Mouse (Mus musculus) liver, adult (tissue): ENCODE measurements around the gene 2210407C18Rik.
A peak's percentile ranks its signal among the peaks of the same experiment; 100 is the strongest.

Source experiments
- GATA4 ChIP-seq: IDR thresholded peaks from 2 replicates; pipeline ENCODE4 v1.6.1; 2014; ENCODE audit warnings: mild to moderate bottlenecking, low read length; ENCODE audit not compliant: insufficient replicate concordance

The 2210407C18Rik gene

DNA sequence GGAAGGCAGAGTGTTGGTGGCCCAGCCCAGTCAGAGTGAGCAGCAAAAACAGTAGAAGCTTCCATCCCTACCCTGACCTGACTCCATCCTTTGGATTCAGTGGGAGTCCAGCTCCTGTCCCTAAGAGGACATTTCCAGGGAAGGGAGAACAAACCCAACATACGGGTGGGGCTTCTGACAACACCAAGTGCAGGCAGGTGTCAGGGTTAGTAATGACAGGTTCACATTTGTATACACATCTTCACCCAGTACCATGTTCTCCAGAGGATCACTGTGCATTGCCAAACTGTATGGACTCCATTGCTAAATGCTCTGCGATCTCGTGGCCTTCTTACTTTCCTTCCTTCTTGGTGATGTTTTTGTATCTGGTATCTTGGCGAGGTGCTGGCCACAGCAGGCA, at the start of gene 2210407C18Rik:
Gene 2210407C18Rik, minus strand, starts transcription at position 101 of the 400 bp plus-strand sequence.
- TF ChIP-seq GATA4 = no peak

- TF ChIP-seq GATA4 = no peak
These were observed 42.7 kb upstream of the 2210407C18Rik start, which contains the start of gene Olfr322 for GRCm38 (mm10) chr11:58658596-58658995. Gene Olfr322, plus strand, starts transcription at chr11:58658782.

DNA sequence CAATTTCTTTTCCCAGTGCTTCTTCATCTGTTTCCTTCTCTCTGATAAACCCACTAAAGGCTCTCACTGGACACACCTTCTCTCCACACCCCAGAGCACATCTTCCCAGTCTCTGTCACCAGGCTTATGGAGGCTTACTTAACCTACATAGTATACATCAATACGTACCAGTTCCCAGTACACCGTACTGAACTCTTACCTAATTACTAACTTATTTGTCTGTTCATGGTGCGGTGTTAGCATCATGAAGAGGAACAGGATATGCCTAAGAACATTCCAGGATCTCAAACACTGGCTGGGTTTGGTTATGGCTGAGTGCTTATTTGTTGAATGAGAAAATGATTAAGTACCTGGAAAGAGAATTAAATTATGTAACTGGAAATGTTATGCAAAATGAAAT, 39.3 kb upstream of the 2210407C18Rik start:
- TF ChIP-seq GATA4 = no peak

- no peak for TF ChIP-seq GATA4
These were observed 27.5 kb upstream of the 2210407C18Rik start for GRCm38 (mm10) chr11:58643350-58643749.

GRCm38 (mm10) chr11:58641638-58642358, 25.9 kb upstream of the 2210407C18Rik start:
- TF ChIP-seq GATA4 = no peak

DNA sequence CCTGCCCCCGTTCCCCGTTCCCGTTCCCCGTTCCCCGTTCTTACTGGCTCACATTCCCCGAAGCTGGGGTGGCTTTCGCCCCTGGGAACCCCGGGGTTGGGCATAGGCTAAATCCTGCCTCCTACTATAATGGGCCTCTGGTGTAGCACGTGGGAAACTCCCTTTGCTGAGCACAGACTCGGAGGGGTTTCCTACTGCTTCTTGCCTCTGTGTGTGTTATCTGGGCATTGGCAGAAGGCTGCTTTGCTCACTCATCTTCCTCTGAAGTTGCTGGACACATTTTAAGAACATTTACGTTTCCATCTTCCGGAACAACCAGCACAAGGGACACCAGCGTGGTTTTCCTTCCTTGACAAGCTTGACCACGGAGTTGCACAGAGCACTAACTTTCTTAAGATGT, 25.2 kb upstream of the 2210407C18Rik start:
- TF ChIP-seq GATA4 = no peak

DNA sequence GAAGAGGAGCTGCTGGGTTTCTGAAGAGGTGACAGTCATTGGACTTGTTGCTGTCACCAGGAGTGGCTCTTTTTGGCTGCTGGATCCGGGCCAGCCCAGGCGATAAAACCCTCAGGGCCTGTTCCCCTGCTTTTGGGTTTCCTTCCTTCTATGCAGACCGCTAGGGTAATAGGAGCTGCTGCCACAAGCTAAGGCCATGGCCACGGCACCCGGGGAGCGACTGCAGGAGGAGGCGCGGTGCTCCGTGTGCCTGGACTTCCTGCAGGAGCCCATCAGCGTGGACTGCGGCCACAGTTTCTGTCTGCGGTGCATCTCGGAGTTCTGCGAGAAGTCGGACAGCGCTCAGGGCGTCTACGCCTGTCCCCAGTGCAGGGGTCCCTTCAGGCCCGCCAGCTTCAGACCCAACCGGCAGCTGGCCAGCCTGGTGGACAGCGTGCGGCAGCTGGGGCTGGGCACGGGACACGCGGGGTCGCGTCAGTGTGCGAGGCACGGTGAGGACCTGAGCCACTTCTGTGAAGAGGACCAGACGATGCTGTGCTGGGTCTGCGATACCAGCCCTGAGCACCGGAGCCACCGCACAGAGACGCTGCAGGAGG, 24.5 kb upstream of the 2210407C18Rik start, which contains the start of gene Trim58:
Gene Trim58, plus strand, starts transcription at position 194 of the 596 bp plus-strand sequence.
- TF ChIP-seq GATA4 = no peak

DNA sequence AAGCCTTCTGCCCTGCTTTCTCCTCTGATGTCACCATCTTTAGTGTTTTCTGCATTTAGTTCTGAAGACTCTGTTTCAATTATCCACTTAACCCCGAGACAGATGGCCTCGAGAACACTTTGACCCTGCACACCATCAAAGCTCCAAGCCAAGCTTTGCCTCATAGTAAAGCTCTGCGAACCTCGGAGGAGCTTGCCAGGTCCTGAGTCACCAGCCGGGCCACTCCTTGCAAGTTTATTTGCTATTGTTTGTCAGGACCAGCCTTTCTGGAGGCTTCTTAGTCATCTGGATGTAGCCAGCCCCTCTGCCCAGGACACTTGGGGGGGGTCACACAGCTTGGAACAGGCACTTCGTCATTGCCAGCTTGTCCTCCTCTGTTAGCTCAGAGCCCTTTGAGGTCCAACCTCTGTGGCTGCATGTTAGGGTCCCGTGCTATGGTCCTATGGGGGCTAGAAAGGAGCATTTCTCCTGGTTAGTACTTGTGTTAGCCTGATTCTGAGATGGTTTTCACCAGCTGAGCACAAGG, 22.4 kb upstream of the 2210407C18Rik start:
- TF ChIP-seq GATA4 = no peak

DNA sequence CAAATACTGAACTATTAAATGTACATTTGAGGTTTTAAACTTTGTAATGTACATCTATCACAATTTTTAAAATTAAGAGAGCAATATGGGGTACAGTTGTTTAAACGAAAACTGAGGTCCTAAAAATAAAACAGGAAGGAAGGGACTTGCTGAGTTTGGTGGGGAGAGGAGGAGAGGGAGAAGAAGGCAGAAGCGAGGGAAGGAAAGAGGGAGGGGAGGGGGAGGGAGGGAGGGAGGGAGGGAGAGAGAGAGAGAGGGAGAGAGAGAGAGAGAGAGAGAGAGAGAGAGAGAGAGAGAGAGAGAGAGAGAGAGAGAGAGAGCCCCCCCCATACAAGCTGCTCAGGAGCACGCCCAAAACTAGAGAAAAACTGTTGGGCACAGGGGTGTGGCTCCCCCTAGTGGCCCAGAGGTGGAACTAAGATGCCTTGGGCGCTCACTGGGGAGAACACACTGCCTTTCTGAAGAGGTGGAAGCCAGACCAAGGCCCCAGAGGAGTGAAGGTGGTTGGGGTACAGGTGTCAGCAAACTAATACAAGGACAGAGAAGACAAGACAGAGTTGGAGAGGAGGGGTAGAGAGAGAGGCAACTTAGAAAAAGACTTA, 20.6 kb upstream of the 2210407C18Rik start:
- no peak for TF ChIP-seq GATA4

- no peak for TF ChIP-seq GATA4
These were observed 19.0 kb upstream of the 2210407C18Rik start for GRCm38 (mm10) chr11:58634878-58635277.

DNA sequence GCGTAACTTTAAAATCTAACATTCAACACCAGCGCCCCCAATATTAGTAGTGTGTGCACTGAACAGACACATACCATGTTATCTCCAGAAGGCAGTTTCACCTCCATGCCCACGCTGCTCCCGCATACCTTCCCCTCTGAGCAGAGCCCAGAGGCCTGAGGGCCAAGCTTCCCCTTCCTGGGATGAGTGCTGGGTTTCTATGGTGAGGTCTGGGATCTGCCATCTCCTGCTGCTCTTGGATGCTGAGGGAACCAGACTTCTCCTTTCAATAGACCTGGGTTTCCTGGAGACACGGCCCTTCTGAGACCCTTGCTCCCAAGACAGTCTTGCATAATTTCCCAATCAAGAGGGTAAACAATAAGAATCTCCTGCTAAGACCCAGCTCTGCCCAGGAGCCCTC, 14.5 kb upstream of the 2210407C18Rik start, which contains the start of gene Olfr323:
Gene Olfr323, minus strand, starts transcription at position 101 of the 400 bp plus-strand sequence.
- no peak for TF ChIP-seq GATA4

DNA sequence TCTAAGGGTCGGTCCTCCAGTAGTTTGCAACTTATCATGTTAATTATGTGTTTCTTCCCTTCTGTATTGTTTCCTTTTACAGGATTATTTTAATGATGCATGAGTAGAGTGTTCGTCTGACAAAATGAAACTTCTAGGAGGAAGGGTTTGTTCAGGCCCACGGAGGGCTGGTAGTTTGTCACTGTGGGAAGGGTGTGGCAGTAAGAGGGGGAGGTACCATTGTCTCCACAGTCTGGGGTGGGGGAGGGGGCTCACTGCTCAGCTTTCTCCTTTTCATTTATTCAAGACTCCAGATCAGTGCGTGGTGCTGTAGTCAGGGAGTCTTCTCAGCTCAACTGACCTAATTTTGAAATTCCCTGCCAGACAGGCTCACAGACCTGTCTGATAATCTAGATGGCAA, 10.3 kb upstream of the 2210407C18Rik start:
- no peak for TF ChIP-seq GATA4

GRCm38 (mm10) chr11:58618793-58619192, 2.9 kb upstream of the 2210407C18Rik start:
- TF ChIP-seq GATA4 = no peak

- no peak for TF ChIP-seq GATA4
These were observed 2.5 kb upstream of the 2210407C18Rik start for GRCm38 (mm10) chr11:58618369-58618768.

DNA sequence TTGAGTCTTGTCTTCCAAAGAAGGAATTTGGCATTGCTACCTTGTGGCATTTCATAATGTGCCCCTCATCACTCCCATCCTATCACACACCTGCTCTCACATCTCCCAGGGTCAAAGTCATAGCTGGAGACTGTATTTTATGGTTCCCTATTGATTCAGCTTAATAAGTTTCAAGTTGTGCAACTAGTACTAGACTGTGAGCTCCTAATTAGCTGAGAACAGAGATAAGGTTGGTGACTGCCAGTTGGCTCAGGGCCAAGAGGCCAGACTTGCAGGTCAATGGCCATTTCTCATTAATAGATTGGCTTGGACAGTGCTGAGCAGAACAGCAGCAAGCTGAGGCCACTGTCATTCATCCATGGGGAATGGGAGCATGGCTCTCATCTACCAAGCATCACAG, 1.3 kb downstream of the 2210407C18Rik start:
- TF ChIP-seq GATA4 = peak; percentile 67; the same call in 1 of the 2 replicates

GRCm38 (mm10) chr11:58613359-58613758, 2.5 kb downstream of the 2210407C18Rik start:
- no peak for TF ChIP-seq GATA4
